Mouse (Mus musculus) hindlimb bud, embryonic 11.5 days (tissue): ENCODE data around the gene Itpkb.

Source experiments
- DNase-seq: peaks from one replicate; pipeline ENCODE4 v3.0.0-alpha.2; 2012; ENCODE audit warnings: low read depth, low spot score; ENCODE audit errors: extremely low spot score

Gene Itpkb

DNA sequence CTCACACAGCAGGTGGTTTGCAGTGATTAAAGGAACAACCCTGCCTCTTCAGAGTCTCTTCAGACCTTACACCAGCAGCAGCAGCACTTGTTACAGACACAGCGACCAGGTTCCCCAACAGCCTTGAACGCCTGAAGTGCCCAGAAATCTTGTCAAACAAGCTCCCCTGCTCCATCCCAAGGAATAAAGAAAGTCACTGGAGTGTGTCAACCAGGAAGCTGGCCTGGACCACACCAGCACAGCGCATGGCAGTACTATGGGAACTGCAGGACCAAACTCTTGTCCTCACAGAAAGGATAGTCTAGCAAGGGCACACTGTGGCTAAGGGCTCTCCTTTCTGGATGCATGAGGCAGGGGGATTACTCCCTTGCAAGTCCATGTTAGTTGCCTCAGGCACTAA, 114.1 kb downstream of the Itpkb start:
- DNase-seq, result no peak

DNA sequence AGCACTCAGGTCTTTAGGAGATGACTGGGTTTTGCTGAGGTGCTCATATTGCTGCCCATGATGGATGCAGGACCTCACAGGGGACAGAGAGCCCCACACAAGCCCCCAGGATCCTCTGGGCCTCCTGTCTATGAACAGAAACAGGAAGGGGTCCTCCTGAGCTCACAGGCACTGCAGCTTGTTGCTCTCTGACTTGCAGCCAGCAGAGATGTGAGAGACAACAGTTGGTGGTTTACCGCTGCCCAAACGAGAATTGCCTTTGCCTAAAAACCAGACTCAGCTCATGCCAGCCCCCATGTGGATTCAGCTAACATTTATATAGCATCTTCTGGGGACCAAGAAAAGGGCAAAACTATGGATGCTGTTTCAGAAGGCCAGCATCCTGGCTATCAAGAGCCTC, 119.4 kb downstream of the Itpkb start:
- DNase-seq, result no peak

DNA sequence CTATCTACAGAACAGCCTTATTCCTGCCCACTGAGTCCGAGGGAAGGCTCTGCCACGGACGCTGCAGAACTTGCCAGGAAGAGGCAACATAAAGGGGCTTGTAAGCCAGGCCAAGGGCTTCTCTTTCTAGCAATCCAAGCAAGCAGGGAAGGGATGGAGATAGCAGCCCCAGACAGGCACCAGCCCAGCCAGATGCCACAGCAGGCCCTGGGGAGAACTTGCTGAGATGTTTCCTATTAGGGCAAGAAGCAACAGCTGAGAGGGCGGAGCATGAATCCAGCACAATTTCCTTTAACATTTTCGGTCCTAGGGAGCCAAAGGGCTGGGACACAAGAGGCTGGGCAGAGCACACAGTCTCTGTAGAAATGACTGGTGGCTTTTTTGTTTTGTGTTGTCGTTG, 128.0 kb downstream of the Itpkb start:
- no peak for DNase-seq

DNA sequence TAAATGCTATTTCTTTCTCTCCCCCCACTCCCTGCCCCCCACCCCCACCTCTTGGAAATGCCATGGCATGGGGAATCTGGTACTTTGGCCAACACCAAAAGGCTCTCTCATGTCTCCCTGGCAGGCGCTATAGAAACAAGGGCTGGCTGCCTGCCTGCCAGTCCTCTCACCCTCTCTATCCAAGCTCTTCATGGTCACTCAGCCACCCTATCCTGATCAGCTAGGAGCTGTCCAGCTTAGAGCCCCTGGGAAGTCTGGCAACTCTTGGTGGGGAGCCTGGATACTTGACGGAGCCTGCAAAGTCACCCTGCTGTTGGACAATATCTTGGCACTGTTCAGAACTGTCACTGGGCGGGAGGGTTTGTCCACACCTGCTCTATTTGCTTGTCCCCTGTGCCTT, 128.4 kb downstream of the Itpkb start:
- DNase-seq, result no peak

DNA sequence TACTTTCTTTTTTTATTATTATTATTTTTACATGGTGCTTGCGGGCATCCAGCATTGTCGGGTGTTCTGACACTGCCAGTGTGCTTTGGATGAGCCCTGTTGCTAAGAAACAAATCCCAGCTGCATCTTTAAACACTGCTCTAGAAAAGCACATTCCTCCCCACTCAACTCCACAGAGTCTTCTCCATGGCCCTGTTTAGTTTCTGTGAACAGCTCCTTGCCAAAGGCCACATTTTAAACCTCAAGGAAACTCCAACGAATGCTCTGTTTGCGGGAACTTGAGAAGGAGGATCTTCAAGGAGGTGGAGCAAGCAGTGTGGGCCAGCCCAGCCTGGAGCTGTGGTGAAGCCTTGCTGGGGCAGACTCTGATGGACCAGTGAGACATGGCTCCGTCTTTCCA, 130.4 kb downstream of the Itpkb start:
- no peak for DNase-seq

DNA sequence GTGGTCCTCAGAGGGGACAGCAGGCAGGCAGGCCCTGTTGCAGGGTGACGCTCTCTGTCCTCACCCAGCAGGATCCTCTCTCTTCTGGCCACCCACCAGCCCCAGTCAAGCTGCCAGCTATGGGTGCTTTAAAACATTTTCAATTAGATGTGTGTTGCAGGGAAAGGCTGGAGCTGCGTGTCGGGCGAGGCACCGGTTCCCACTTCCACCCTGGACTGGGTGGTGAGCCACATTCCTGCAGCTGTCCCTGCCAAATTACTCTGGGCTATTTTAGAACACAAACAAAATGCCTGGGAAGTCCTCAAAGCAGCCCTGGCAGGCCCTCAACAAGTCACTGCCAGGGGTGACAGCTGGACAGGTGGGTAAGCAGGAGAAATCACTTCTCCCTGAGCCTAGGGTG, 132.1 kb downstream of the Itpkb start:
- no peak for DNase-seq

DNA sequence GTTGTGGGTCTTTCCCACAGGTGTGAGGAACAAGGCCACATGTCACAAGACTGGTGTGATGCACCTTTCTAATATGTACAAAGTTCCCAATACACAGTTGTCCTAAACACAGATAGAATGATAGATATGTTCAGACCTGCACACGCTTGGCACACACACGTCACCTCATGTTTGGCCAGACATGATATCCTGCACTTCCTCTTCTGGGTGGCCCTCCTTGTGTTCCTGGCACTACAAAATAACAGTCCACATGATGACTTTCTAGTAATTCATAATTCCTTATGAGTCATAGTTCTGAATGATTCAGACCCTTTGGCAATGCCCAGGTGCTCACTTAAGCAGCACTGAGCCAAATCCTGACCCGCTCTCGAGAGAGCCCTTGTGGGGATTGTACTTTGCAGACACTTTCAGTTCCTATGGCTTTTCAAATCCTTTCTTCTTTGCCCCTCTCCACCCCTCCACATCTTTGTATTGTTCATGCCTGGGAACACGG, 132.7 kb downstream of the Itpkb start:
- DNase-seq, result no peak

DNA sequence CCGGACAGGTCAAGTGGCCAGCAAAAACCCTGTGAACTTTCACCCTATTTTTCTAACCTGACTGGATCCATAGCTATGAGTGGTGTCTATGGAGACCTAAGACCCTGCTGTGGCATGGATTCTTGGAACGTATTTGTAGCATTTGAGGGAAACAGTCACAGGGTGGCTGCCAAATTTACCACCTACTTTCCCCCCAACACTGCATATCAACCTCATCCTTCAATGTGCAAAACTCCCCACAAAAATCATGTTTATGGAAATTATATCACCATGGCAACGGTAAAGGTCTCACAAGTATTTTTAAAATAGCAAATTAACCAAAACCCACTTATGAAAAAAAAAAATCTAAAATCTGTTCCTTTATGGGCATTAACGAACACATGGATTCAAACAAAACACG, 134.1 kb downstream of the Itpkb start:
- DNase-seq, result no peak

DNA sequence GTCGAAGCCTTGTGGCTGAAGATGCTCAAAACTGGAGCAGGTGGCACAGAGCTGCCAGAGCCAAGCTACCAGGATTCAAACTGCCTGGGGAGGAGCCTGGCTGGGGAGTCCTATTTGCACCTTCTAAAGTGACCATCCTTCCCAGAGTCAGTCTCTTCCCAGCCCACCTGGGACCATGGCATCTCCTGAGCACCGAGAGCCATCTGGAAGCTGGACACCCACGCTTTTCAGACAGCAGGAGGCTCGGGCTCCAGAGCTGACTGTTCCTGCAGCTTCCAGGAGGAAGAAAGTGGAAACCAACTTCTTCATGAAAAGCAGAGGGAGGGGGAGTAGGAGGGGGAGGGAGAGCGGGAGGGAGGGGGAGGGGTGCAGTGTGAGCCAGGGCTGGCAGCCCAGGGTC, 135.3 kb downstream of the Itpkb start:
- no peak for DNase-seq

DNA sequence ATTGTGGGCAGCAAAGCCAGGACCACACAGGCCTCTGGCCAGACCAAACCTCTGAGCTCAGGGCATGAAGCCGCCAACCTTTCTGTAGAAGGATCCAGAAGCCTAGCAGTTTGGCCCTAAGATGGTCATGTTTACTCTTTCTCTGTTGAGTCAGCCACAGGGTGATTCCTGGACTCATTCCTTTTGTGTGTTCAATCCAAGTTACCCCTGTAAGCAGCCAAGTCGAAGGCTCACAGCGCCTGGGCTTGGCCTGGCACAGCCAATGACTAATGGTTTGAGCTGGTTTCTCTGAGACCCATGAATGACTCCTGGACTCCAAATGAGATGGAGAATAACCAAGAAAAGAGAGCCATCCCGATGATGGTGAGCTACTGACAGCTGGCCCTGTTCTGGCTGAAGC, 137.7 kb downstream of the Itpkb start:
- DNase-seq, result no peak

DNA sequence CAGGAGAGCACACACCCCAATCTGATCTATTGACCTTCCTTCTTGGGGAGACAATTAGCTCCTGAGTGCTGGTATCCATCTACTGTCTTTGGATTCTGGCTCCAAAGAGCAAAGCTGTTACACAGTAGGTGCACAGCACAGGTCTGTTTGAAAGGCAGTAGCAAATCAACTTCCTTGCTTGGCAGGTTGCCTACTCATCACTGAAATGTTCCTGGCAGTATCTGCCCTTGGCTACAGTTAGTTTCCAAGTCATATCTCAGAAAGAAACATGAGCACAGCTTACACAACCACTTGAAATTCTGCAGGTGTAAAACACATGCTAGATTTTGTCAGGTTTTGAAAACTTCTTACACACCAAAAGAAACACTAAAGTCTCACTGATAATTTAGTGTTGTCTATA, 143.3 kb downstream of the Itpkb start:
- DNase-seq, result no peak
